Mouse (Mus musculus) inflammation-experienced regulatory T-cells (primary cell): ENCODE data around the gene Gm13128. TPM values are rescaled to one million over a fixed set of nuclear protein-coding genes. Genes with fewer than 3 reads are reported as not detected.

ENCODE experiments used
- polyA plus RNA-seq, 2 experiments: library from polyadenylated mRNA; unstranded; fragments of 100-300 nt; shearing (Covaris generic); gene quantifications; one replicate each; pipeline ENCODE4 v1.2.1; 2017

The Gm13128 gene
- polyA plus RNA-seq, result under 1 TPM; 0.12 to 0.22 TPM

DNA sequence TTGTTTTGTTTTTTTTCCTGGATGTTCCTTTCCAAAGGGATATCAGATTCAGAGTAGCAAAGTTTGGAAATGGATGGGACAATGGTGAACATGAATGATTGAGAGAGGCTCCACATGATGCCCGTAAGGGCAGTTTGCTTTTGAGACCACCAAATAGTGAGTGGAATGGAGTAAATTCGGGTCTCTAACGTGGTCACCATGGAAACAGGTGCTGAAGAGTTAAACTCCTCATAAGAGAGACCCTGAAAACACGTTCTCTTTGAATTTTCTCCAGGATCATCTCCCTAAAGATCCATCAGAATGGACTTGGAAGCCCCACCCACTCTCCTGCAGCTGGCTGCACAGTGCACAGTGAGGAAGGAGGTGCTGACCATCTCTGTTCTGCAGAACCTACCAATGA lies at the start of gene Gm13128:
Gene Gm13128 (plus strand): TSS at position 301 of the 400 bp plus-strand sequence.

DNA sequence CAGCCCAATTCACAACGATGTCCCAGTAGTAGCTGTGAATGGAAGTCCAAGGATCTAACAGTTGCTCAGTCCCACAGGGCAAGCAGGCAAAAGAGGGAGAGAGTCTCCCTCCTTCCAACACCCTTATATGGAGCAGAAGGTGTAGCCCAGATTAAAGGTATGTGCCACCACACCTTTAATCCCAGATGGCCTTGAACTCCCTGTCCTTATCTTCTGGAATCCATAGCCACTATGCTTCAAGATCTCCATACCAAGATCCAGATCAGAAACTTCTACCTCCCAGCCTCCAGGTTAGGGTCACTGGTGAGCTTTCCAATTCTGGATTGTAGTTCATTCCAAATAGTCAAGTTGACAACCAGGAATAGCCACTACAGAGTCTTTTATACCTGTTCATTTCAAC lies 49.7 kb upstream of the Gm13128 start, which contains the start of gene Pramel5:
Gene Pramel5 (minus strand): TSS at position 101 of the 400 bp plus-strand sequence.

DNA sequence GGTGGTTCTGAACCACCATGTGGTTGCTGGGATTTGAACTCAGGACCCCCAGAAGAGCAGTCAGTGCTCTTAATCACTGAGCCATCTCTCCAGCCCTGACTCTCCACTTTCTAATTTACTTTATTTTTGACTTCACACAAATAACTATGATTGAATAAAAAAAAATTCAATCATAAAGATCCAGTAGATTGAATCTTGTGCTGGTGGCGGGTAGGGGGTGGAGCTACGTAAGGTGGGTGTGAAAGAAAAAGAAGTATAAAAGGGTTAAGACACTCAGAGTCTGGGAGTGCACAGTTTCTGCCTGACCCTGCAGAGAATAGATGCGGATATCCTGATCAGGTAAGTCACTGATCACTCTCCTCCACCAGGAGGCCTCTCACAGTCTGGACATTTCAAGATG lies 27.6 kb downstream of the Gm13128 start, which contains the start of gene Gm13119:
Gene Gm13119 (plus strand): TSS at position 301 of the 400 bp plus-strand sequence.

DNA sequence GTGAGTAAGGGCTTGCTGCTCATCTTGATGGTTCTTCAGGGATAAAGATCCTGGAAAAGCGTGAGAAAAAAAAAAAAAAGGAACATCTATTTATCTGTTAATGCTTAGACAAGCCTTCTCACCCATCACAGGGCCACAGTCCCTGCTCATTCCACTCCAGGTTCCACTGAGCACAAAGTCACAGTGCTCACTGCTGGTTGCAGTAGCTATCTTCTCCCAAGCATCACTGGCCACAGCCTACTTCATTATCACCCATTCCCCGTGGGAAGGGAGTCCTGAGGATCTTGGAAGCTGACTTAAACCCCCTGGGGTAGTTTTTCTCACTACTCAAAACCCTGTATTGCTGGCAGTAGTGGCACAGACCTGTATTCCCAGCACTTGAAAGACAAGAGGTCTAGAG lies 47.9 kb downstream of the Gm13128 start, which contains the start of gene Pramef20:
Gene Pramef20 (minus strand): TSS at position 23 of the 400 bp plus-strand sequence.

Other genes with a start within 250 kb of the Gm13128 start
- gene Gm13102, start 223.8 kb upstream of the Gm13128 start, polyA plus RNA-seq, result 1 to 10 TPM in 1 of 2 experiments, not detected in 1; 2.3 TPM
- under 1 TPM in 1 of 2 experiments, not detected in 1; 0.73 TPM for gene Oog3, start 167.6 kb upstream of the Gm13128 start, polyA plus RNA-seq
- gene Oog2, start 139.5 kb upstream of the Gm13128 start, polyA plus RNA-seq, result under 1 TPM in 1 of 2 experiments, not detected in 1; 0.43 TPM
- gene C87977, start 116.9 kb upstream of the Gm13128 start, polyA plus RNA-seq, result not detected
- gene Pramel5, start 49.8 kb upstream of the Gm13128 start, polyA plus RNA-seq, result not detected
- under 1 TPM in 1 of 2 experiments, not detected in 1; 0.80 TPM for gene Gm13119, start 27.7 kb downstream of the Gm13128 start, polyA plus RNA-seq
- gene Pramef20, start 47.7 kb downstream of the Gm13128 start, polyA plus RNA-seq, result 1 to 10 TPM in 1 of 2 experiments, not detected in 1; 2.1 TPM
- under 1 TPM in 1 of 2 experiments, not detected in 1; 0.97 TPM for gene Pramef12, start 78.2 kb downstream of the Gm13128 start, polyA plus RNA-seq
- gene 1700012P22Rik, start 108.5 kb downstream of the Gm13128 start, polyA plus RNA-seq, result not detected
- not detected for gene Gm9944, start 123.1 kb downstream of the Gm13128 start, polyA plus RNA-seq
- not detected for gene Aadacl3, start 133.5 kb downstream of the Gm13128 start, polyA plus RNA-seq
- under 1 TPM in 1 of 2 experiments, not detected in 1; 0.66 TPM for gene 9430007A20Rik, start 189.6 kb downstream of the Gm13128 start, polyA plus RNA-seq
- gene Gm13124, start 234.9 kb downstream of the Gm13128 start, polyA plus RNA-seq, result not detected